Mouse (Mus musculus): ENCODE measurements around the gene C8b. TPM values are rescaled to one million over a fixed set of nuclear protein-coding genes. Genes with fewer than 3 reads are reported as not detected.

Gene C8b
- polyA plus RNA-seq, 1 experiment from 2014 or later = not detected

DNA sequence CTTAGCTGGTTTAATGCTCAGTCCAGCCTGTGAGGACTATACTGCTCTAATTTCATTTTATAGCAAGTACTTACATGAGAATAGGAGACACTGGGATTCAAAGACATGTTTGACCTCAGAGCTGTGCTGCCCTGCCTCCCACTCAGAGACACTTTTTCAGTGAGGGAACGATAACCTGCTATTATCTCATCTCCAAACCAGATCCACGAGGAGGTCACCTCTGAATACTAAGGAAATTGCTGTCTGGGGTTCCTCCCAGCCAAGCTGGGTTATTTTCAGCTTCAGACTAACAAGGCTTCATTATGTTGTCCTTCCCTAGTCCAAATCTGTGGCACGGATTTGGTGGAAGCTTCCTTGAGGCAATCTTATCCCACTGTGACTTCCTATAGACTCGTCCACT lies 53.8 kb downstream of the C8b start:
- ATAC-seq (ENCODE audit: low FRiP score, low TSS enrichment) = no peak
- Histone ChIP-seq H3K27me3 (ENCODE audit: control insufficient read depth, insufficient read depth, low read length) (no peaks in the 10 kb centered on the region), H3K27ac (ENCODE audit: low read depth, low read length) (no peak overlapping the region), H3K9ac (ENCODE audit: low read depth, low read length) (no peak overlapping the region), H3K9me3 (ENCODE audit: control insufficient read depth, low read length) (no peaks in the 10 kb centered on the region), H3K4me3 (ENCODE audit: low read length) (no peak overlapping the region), H3K36me3 (ENCODE audit: control insufficient read depth, insufficient read depth, low read length) (no peaks in the 10 kb centered on the region), H3K4me2 (replicated peaks; ENCODE audit: low read depth, low read length) (no peak overlapping the region), H3K4me1 (ENCODE audit: control insufficient read depth, insufficient read depth, low read length) (no peaks in the 10 kb centered on the region)
- 58% methylated on average over 4 of the region's 4 CpGs for WGBS

DNA sequence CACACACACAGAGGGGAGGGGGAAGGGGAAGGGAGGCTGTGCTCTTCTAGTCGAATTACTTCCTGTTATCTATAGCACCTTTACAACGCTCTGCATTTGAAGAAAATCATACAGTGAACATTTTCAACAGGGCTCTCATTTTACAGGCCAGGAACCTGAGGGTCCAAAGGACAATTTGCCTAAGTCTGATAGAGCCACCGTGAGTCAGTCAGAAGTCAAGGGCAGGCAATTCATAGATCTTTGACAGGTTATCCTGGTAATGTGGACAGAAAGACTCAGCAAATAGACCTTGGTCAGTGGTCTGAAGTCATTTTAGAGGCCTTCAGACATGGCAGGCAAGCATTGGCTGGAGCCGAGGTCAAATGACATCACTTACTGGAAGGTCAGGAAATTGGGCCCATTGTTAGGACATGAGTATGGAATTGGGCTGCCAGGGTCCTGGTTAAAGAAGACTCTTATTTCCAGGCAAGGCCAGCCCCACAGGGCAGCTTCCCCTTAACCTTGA lies 57.5 kb downstream of the C8b start:
- 76% methylated on average over 4 of the region's 4 CpGs for WGBS
- Histone ChIP-seq H3K27me3 (ENCODE audit: control insufficient read depth, insufficient read depth, low read length) (no peaks in the 10 kb centered on the region), H3K9me3 (ENCODE audit: control insufficient read depth, low read length) (no peaks in the 10 kb centered on the region), H3K36me3 (ENCODE audit: control insufficient read depth, insufficient read depth, low read length) (no peaks in the 10 kb centered on the region), H3K9ac (ENCODE audit: low read depth, low read length) (no peak overlapping the region), H3K4me2 (replicated peaks; ENCODE audit: low read depth, low read length) (no peak overlapping the region), H3K4me1 (ENCODE audit: control insufficient read depth, insufficient read depth, low read length) (no peaks in the 10 kb centered on the region), H3K4me3 (ENCODE audit: low read length) (no peak overlapping the region), H3K27ac (ENCODE audit: low read depth, low read length) (no peak overlapping the region)
- no peak for ATAC-seq (ENCODE audit: low FRiP score, low TSS enrichment)

DNA sequence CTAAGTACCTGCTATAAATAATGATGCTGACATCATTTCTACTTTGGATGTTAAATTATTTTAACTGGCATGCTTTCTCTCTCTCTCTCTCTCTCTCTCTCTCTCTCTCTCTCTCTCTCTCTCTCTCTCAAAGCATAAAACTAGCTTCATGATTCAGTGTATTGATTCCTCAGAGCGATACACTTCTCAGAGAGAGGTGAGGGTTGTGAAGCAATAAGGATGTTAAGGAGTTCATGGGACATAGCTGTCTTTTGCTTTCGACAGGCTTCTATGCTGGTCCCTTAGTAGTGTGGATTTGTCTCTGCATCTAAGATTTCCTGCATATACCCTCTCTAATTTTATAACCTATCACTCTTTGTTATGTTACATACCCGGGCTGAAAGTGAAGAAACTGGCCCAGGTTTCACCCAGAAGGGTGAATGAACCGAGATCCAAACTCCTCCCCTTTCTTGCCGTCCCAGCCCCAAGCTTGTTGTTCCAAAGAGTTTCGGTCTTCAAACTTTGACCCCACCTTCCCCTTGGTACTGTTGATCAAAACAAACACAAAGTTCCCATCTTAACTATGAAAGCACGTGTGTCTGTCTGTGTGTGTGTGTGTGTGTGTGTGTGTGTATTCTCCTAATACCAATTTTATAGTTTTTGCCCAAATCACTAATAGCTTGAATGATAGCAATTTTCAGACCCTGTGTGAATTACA lies 58.4 kb downstream of the C8b start:
- Histone ChIP-seq H3K27me3 (ENCODE audit: control insufficient read depth, insufficient read depth, low read length) (no peaks in the 10 kb centered on the region), H3K4me2 (replicated peaks; ENCODE audit: low read depth, low read length) (no peak overlapping the region), H3K9me3 (ENCODE audit: control insufficient read depth, low read length) (no peaks in the 10 kb centered on the region), H3K27ac (ENCODE audit: low read depth, low read length) (no peak overlapping the region), H3K4me1 (ENCODE audit: control insufficient read depth, insufficient read depth, low read length) (no peaks in the 10 kb centered on the region), H3K4me3 (ENCODE audit: low read length) (no peak overlapping the region), H3K36me3 (ENCODE audit: control insufficient read depth, insufficient read depth, low read length) (no peaks in the 10 kb centered on the region), H3K9ac (ENCODE audit: low read depth, low read length) (no peak overlapping the region)
- no peak for ATAC-seq (ENCODE audit: low FRiP score, low TSS enrichment)
- WGBS = 56% methylated on average over 7 of the region's 7 CpGs

DNA sequence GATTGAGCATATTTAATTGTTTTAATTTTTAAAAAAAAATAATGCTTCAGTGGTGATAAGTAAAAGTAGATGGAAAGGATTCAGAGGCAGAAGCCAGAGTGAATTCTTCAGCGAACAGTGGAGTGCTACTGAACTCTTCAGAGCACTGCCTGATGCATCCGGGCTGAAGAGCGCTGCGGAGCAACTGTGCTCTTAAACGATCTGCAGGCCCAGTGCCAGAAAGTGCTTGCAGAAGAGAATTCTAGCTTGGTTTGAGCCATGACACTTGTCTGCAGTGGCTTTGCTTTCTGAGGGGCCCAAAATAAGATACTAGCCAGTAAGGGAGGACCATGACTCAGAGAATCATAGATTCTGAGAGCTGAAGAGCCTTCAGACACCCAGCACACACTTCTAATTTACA lies 62.8 kb downstream of the C8b start:
- Histone ChIP-seq H3K4me1 (ENCODE audit: control insufficient read depth, insufficient read depth, low read length) (no peaks in the 10 kb centered on the region), H3K4me2 (replicated peaks; ENCODE audit: low read depth, low read length) (no peak overlapping the region), H3K9me3 (ENCODE audit: control insufficient read depth, low read length) (no peaks in the 10 kb centered on the region), H3K36me3 (ENCODE audit: control insufficient read depth, insufficient read depth, low read length) (no peaks in the 10 kb centered on the region), H3K27me3 (ENCODE audit: control insufficient read depth, insufficient read depth, low read length) (no peaks in the 10 kb centered on the region), H3K4me3 (ENCODE audit: low read length) (no peak overlapping the region), H3K9ac (ENCODE audit: low read depth, low read length) (no peak overlapping the region), H3K27ac (ENCODE audit: low read depth, low read length) (no peak overlapping the region)
- 76% methylated on average over 5 of the region's 5 CpGs for WGBS
- ATAC-seq (ENCODE audit: low FRiP score, low TSS enrichment) = no peak

DNA sequence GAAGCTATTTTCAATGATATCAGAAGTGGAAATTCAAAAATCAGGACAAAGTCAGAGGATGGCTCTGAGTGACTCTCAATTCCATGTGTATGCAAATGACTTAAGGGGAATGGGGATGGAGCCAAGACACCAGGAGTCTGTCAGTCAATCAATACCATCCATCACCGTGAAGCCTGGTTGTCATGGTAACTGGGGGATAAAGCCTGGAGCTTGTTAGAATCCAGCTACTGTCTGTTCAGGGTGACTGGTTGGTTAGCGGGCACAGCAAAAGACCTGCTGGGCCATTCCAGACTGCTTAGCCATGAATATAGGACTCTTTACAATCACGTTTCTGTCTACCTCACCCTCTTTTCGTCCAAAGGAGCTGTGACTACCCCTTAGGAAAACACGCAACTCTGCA lies 69.0 kb downstream of the C8b start:
- no peak overlapping the region for H3K4me3 ChIP-seq (ENCODE audit: low read length)
- WGBS = 71% methylated on average over 5 of the region's 5 CpGs
- H3K9me3 ChIP-seq (ENCODE audit: control insufficient read depth, low read length) = no peaks in the 10 kb centered on the region
- no peaks in the 10 kb centered on the region for H3K36me3 ChIP-seq (ENCODE audit: control insufficient read depth, insufficient read depth, low read length)
- H3K4me2 ChIP-seq (replicated peaks; ENCODE audit: low read depth, low read length) = no peak overlapping the region
- no peak overlapping the region for H3K9ac ChIP-seq (ENCODE audit: low read depth, low read length)
- H3K27me3 ChIP-seq (ENCODE audit: control insufficient read depth, insufficient read depth, low read length) = no peaks in the 10 kb centered on the region
- H3K4me1 ChIP-seq (ENCODE audit: control insufficient read depth, insufficient read depth, low read length) = no peaks in the 10 kb centered on the region
- ATAC-seq (ENCODE audit: low FRiP score, low TSS enrichment) = no peak
- H3K27ac ChIP-seq (ENCODE audit: low read depth, low read length) = no peak overlapping the region

DNA sequence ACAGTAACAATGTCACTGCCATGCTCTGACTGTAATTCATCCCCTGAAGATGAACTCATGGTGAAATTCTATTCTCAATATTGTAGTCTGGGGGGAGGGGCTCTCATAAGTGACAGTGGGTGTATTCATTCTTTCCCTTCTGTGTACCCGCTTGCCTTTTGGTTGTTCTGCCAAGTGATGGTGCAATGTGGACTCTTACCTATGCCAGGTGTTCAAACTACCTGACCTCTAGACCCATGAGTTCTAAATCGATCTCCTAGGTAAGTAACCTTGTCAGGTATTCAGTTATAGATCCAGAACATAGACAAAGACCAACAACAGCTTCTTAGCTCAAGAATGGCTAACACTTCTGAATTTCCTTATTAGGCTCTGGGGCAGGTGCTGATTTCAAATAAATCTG lies 72.2 kb downstream of the C8b start:
- Histone ChIP-seq H3K4me2 (replicated peaks; ENCODE audit: low read depth, low read length) (no peak overlapping the region), H3K4me3 (ENCODE audit: low read length) (no peak overlapping the region), H3K27me3 (ENCODE audit: control insufficient read depth, insufficient read depth, low read length) (no peaks in the 10 kb centered on the region), H3K36me3 (ENCODE audit: control insufficient read depth, insufficient read depth, low read length) (no peaks in the 10 kb centered on the region), H3K9me3 (ENCODE audit: control insufficient read depth, low read length) (no peaks in the 10 kb centered on the region), H3K4me1 (ENCODE audit: control insufficient read depth, insufficient read depth, low read length) (no peaks in the 10 kb centered on the region), H3K9ac (ENCODE audit: low read depth, low read length) (no peak overlapping the region), H3K27ac (ENCODE audit: low read depth, low read length) (no peak overlapping the region)
- WGBS = 85% methylated on average over 2 of the region's 2 CpGs
- no peak for ATAC-seq (ENCODE audit: low FRiP score, low TSS enrichment)

DNA sequence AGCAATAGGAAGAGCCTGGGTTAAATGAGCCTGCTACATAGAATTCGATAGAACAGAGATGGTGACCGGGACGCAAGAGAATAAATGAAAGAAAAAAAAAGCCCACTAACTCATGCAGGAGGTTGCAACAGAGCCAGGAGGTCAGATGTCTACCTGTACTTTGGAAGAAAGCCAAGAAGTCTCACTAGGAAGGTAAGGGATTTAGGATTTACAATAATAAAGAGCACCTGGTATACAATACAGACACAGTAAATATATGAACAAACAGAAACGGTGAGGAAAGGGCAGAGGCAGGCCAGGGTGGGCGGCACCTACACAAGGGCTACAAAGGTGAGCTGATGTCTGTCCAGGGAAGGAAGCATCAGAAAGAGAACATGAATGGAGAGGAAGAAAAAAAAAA lies 76.1 kb downstream of the C8b start:
- no peaks in the 10 kb centered on the region for H3K9me3 ChIP-seq (ENCODE audit: control insufficient read depth, low read length)
- no peak for ATAC-seq (ENCODE audit: low FRiP score, low TSS enrichment)
- H3K4me3 ChIP-seq (ENCODE audit: low read length) = no peak overlapping the region
- 89% methylated on average over 5 of the region's 5 CpGs for WGBS
- no peaks in the 10 kb centered on the region for H3K4me1 ChIP-seq (ENCODE audit: control insufficient read depth, insufficient read depth, low read length)
- no peaks in the 10 kb centered on the region for H3K36me3 ChIP-seq (ENCODE audit: control insufficient read depth, insufficient read depth, low read length)
- no peak overlapping the region for H3K9ac ChIP-seq (ENCODE audit: low read depth, low read length)
- H3K4me2 ChIP-seq (replicated peaks; ENCODE audit: low read depth, low read length) = no peak overlapping the region
- H3K27ac ChIP-seq (ENCODE audit: low read depth, low read length) = no peak overlapping the region
- H3K27me3 ChIP-seq (ENCODE audit: control insufficient read depth, insufficient read depth, low read length) = no peaks in the 10 kb centered on the region

DNA sequence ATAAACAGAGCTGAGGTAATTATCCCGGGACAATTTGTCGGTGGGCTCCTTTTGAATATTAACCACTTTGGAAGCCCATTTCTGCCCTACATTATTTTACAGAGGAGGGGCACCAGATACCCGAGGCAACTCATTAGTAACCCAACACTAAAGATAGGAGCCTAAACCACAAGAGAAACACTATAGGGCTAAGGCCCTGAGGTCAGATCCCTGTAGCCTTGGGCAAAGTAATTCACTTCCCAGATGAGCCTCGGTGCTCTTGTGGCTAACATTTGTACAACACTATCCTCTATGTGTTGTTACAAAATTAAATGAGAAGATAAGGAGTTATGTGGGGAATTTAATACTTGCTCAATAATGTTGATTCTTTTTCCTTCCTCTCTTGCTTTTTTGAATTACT lies 77.4 kb downstream of the C8b start:
- ATAC-seq (ENCODE audit: low FRiP score, low TSS enrichment) = no peak
- Histone ChIP-seq H3K4me2 (replicated peaks; ENCODE audit: low read depth, low read length) (no peak overlapping the region), H3K9me3 (ENCODE audit: control insufficient read depth, low read length) (no peaks in the 10 kb centered on the region), H3K9ac (ENCODE audit: low read depth, low read length) (no peak overlapping the region), H3K36me3 (ENCODE audit: control insufficient read depth, insufficient read depth, low read length) (no peaks in the 10 kb centered on the region), H3K4me3 (ENCODE audit: low read length) (no peak overlapping the region), H3K27me3 (ENCODE audit: control insufficient read depth, insufficient read depth, low read length) (no peaks in the 10 kb centered on the region), H3K4me1 (ENCODE audit: control insufficient read depth, insufficient read depth, low read length) (no peaks in the 10 kb centered on the region), H3K27ac (ENCODE audit: low read depth, low read length) (no peak overlapping the region)
- WGBS = 57% methylated on average over 4 of the region's 4 CpGs
